In genomic region chr13:99314098-99314497, GRCm38 (mm10) we compare ENCODE assay signal across 16 mouse cellular contexts.
"Had no signal": no experiment of that assay in that cellular context is flagged by ENCODE, and none has a peak within 500 bp of the region (broad histone marks: within the 10 kb centered on the region; RNA-seq: fewer than 3 reads in every experiment).

No protein-coding gene starts in this region.

- H3K4me2 ChIP-seq: neural tube, embryonic 13.5 days; neural tube, embryonic 15.5 days; stomach, embryonic 15.5 days had no signal

- H3K9me3 ChIP-seq: neural tube, embryonic 13.5 days; neural tube, embryonic 15.5 days; stomach, embryonic 15.5 days had no signal

- H3K27me3 ChIP-seq: neural tube, embryonic 13.5 days; neural tube, embryonic 15.5 days; stomach, embryonic 15.5 days had no signal

- H3K27ac ChIP-seq: neural tube, embryonic 13.5 days; neural tube, embryonic 15.5 days; stomach, embryonic 15.5 days; stomach, postnatal 0 days had no signal

- H3K4me3 ChIP-seq: neural tube, embryonic 13.5 days; neural tube, embryonic 15.5 days; stomach, embryonic 15.5 days had no signal

- H3K36me3 ChIP-seq: stomach, embryonic 15.5 days had no signal

- H3K4me1 ChIP-seq: neural tube, embryonic 13.5 days; neural tube, embryonic 15.5 days; stomach, embryonic 15.5 days had no signal

- DNase-seq: retina, postnatal 1 day; right cerebral cortex, adult 18-20 months; right cerebral cortex, postnatal 14 days; right cerebral cortex, postnatal 25 days; right cerebral cortex, postnatal 4 days; spleen, adult 18-20 months; thymus, adult 18-20 months; thymus, adult 2 months; thymus, postnatal 14 days; thymus, postnatal 25 days; thymus, postnatal 36 days; thymus, postnatal 4 days had no signal

- H3K9ac ChIP-seq: neural tube, embryonic 13.5 days; neural tube, embryonic 15.5 days; stomach, embryonic 15.5 days had no signal
